Mouse (Mus musculus) ovary, postnatal 36 days (tissue): ENCODE data around the gene Col16a1.

ENCODE experiments used
- DNase-seq: peaks from one replicate; pipeline ENCODE4 v3.0.0; 2022; ENCODE audit warnings: low spot score, mixed read lengths

The Col16a1 gene

GRCm38 (mm10) chr4:130045609-130046008, 2.0 kb upstream of the Col16a1 start:
- DNase-seq, result no peak

- no peak for DNase-seq
Measured at GRCm38 (mm10) chr4:130048203-130048479, 501 bp downstream of the Col16a1 start.

- DNase-seq, result peak; percentile 69
Measured at GRCm38 (mm10) chr4:130050056-130050824, 2.6 kb downstream of the Col16a1 start.

GRCm38 (mm10) chr4:130052283-130052682, 4.6 kb downstream of the Col16a1 start:
- DNase-seq, result no peak

GRCm38 (mm10) chr4:130053111-130053510, 5.5 kb downstream of the Col16a1 start:
- DNase-seq, result no peak

GRCm38 (mm10) chr4:130054727-130055126, 7.1 kb downstream of the Col16a1 start:
- no peak for DNase-seq

- no peak for DNase-seq
Measured at GRCm38 (mm10) chr4:130055160-130056010, 7.7 kb downstream of the Col16a1 start.

- no peak for DNase-seq
Measured at GRCm38 (mm10) chr4:130056011-130056322, 8.3 kb downstream of the Col16a1 start.

- no peak for DNase-seq
Measured at GRCm38 (mm10) chr4:130056471-130056870, 8.8 kb downstream of the Col16a1 start.

- DNase-seq, result no peak
Measured at GRCm38 (mm10) chr4:130060937-130061336, 13.3 kb downstream of the Col16a1 start.

- DNase-seq, result no peak
Measured at GRCm38 (mm10) chr4:130063191-130063590, 15.6 kb downstream of the Col16a1 start.

GRCm38 (mm10) chr4:130066816-130067215, 19.2 kb downstream of the Col16a1 start:
- DNase-seq, result peak; percentile 41

- no peak for DNase-seq
Measured at GRCm38 (mm10) chr4:130070523-130070922, 22.9 kb downstream of the Col16a1 start.

GRCm38 (mm10) chr4:130071758-130072157, 24.1 kb downstream of the Col16a1 start:
- no peak for DNase-seq

GRCm38 (mm10) chr4:130073367-130073766, 25.7 kb downstream of the Col16a1 start:
- DNase-seq, result no peak

- no peak for DNase-seq
Measured at GRCm38 (mm10) chr4:130074761-130075515, 27.3 kb downstream of the Col16a1 start.

- no peak for DNase-seq
Measured at GRCm38 (mm10) chr4:130076856-130077255, 29.2 kb downstream of the Col16a1 start.

GRCm38 (mm10) chr4:130078816-130079485, 31.3 kb downstream of the Col16a1 start:
- no peak for DNase-seq

- DNase-seq, result no peak
Measured at GRCm38 (mm10) chr4:130079521-130079920, 31.9 kb downstream of the Col16a1 start.

GRCm38 (mm10) chr4:130081345-130082190, 33.9 kb downstream of the Col16a1 start:
- peak; percentile 73 for DNase-seq

GRCm38 (mm10) chr4:130082211-130082610, 34.6 kb downstream of the Col16a1 start:
- no peak for DNase-seq
